ENCODE assay signal across 8 mouse cellular contexts in the genomic region with DNA sequence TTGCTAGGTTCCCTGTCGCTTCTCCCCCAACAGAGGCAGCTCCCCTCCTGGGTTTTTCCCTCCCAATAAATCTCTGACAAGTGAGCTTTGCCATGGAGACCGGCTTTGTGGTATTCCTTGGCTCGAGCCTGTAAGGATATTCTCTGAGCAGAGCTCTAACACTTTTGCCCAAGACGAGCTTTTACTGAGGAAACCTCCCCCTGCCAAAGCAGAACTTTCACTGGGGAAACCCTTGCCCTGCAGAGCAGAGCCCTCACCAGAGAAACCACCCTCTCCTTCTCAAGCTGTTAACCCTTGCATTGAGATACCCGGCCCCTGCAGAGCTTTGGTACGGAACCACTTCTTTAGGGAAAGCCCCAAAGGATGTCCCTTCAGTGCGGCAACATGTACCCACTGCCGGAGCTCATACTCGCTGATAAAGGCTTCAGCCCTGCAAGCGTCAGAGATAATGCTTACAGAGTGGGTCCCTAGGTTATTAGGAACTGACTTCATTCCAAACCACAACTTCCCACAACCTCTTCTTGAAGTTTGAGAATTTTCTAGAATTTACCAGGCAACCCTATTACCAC. TPM values are rescaled to one million over a fixed set of nuclear protein-coding genes. Genes with fewer than 3 reads are reported as not detected.
DNase-seq lines count a peak whose midpoint lies in the region; ATAC-seq lines count a peak whose summit lies in the region.

No protein-coding gene starts in this region.

- H3K9me3 ChIP-seq in heart, embryonic 15.5 days (replicated peaks), result no peaks in the 10 kb centered on the region

- no peak for ATAC-seq in heart, embryonic 15.5 days (replicated peaks; ENCODE audit: insufficient number of reproducible peaks, insufficient read depth, low FRiP score, low read depth)
- peak; percentile 59 for ATAC-seq in megakaryocyte progenitor cell, adult 5-6 weeks (replicated peaks; ENCODE audit: poor library complexity)

- H3K27me3 ChIP-seq in heart, embryonic 15.5 days, result no peaks in the 10 kb centered on the region

- intact Hi-C loops in heart, postnatal 25 days (cut with DNase I), result no loop called here

- no peaks in the 10 kb centered on the region for H3K36me3 ChIP-seq in heart, embryonic 15.5 days

- WGBS in heart, embryonic 15.5 days, result 21% methylated on average over 10 of the region's 10 CpGs

- DNase-seq in heart, adult 11 months, result peak; percentile 90
- DNase-seq in heart, postnatal 25 days (ENCODE audit: low spot score), result no peak
- peak; percentile 66 for DNase-seq in CD4-positive, CD25-positive, alpha-beta regulatory T cell, adult 2 months (ENCODE audit: low read depth, low spot score)
- DNase-seq in right cerebral cortex, adult 18-20 months, result no peak
- DNase-seq in urinary bladder, adult 2 months (ENCODE audit: low spot score), result no peak
- no peak for DNase-seq in gastrocnemius, postnatal 10 days

- no peak overlapping the region for H3K9ac ChIP-seq in heart, embryonic 15.5 days

- 0 out of 2 replicates have a peak overlapping the region, but pooled peaks have one; percentile 15 for H3K27ac ChIP-seq in heart, embryonic 15.5 days

- H3K4me3 ChIP-seq in heart, embryonic 15.5 days, result no peak overlapping the region

- peaks cover 11% of the 10 kb centered on the region for H3K4me1 ChIP-seq in heart, embryonic 15.5 days (replicated peaks)

- peak overlapping the region; percentile 32 for H3K4me2 ChIP-seq in heart, embryonic 15.5 days

RNA-seq across cellular contexts. Expression of a gene that starts 50.7 kb away (rescaled TPM):
- total RNA-seq in heart, postnatal 25 days (2021), result 10 to 100 TPM; 13.9 to 15.8 TPM
- 17.8 and 19.0 TPM in 2 replicates for polyA plus RNA-seq in heart, embryonic 15.5 days (2015; fragmentation: Nextera tagmentation; extraction: Ambion mirVana)
- total RNA-seq in megakaryocyte progenitor cell, adult 5-6 weeks (2015), result 23.4 and 23.5 TPM in 2 replicates
- total RNA-seq in megakaryocyte progenitor cell, adult 5-6 weeks (2017), result 33.4 and 42.2 TPM in 2 replicates
- 4.9 and 5.0 TPM in 2 replicates for polyA plus RNA-seq in urinary bladder, adult 2 months (2012; rRNA removed)
- total RNA-seq in gastrocnemius, postnatal 10 days (2021), result 1 to 10 TPM; 2.3 to 4.3 TPM

Comparison
In these comparisons a context has a peak if more than half of its experiments do, and no peak if none do; other contexts are left out.
1. DNase-seq: peak in heart, adult 11 months (single experiment) and CD4-positive, CD25-positive, alpha-beta regulatory T cell, adult 2 months (single experiment); none in heart, postnatal 25 days (single experiment), right cerebral cortex, adult 18-20 months (single experiment), urinary bladder, adult 2 months (single experiment) and gastrocnemius, postnatal 10 days (single experiment).